Mouse (Mus musculus) kidney, postnatal 36 days (tissue): ENCODE results near the gene Rps15.
A peak's percentile ranks its signal among the peaks of the same experiment; 100 is the strongest.

ENCODE experiments used
- DNase-seq, 2 experiments: peaks; one replicate each; pipeline ENCODE4 v3.0.0; 2021 to 2022; ENCODE audit warnings: mixed read lengths in 2 of 2

Rps15 gene

GRCm38 (mm10) chr10:80260642-80261584 is 31.3 kb upstream of the Rps15 start, which contains the start of the genes Gamt and Dazap1:
Gene Gamt (minus strand): TSS chr10:80261012.
Gene Dazap1 (plus strand): TSS chr10:80261486.
- peak; percentile 98 to 100 for DNase-seq

- DNase-seq: peak; percentile 100
These were observed 30.7 kb upstream of the Rps15 start for GRCm38 (mm10) chr10:80261585-80261968.

- DNase-seq: no peak
These were observed 30.1 kb upstream of the Rps15 start for GRCm38 (mm10) chr10:80262169-80262568.

GRCm38 (mm10) chr10:80262776-80263365 is 29.4 kb upstream of the Rps15 start:
- DNase-seq: no peak

- DNase-seq: peak; percentile 100
These were observed 27.7 kb upstream of the Rps15 start for GRCm38 (mm10) chr10:80264341-80265148.

- DNase-seq: no peak
These were observed 27.1 kb upstream of the Rps15 start for GRCm38 (mm10) chr10:80265149-80265486.

- DNase-seq: no peak
These were observed 22.2 kb upstream of the Rps15 start for GRCm38 (mm10) chr10:80270099-80270498.

- DNase-seq: peak; percentile 79 to 85
These were observed 21.5 kb upstream of the Rps15 start for GRCm38 (mm10) chr10:80270734-80271181.

GRCm38 (mm10) chr10:80271186-80271843 is 20.9 kb upstream of the Rps15 start:
- no peak for DNase-seq

- DNase-seq: no peak
These were observed 20.2 kb upstream of the Rps15 start for GRCm38 (mm10) chr10:80271870-80272585.

GRCm38 (mm10) chr10:80273847-80274246 is 18.4 kb upstream of the Rps15 start:
- DNase-seq: no peak

GRCm38 (mm10) chr10:80276238-80276637 is 16.0 kb upstream of the Rps15 start:
- DNase-seq: no peak

GRCm38 (mm10) chr10:80278390-80278789 is 13.9 kb upstream of the Rps15 start:
- DNase-seq: no peak

- no peak for DNase-seq
These were observed 13.0 kb upstream of the Rps15 start for GRCm38 (mm10) chr10:80279273-80279672.

GRCm38 (mm10) chr10:80281304-80281703 is 10.9 kb upstream of the Rps15 start:
- DNase-seq: peak; percentile 87 to 94

- DNase-seq: peak; percentile 81 to 84
These were observed 10.3 kb upstream of the Rps15 start for GRCm38 (mm10) chr10:80281921-80282371.

- no peak for DNase-seq
These were observed 9.5 kb upstream of the Rps15 start for GRCm38 (mm10) chr10:80282481-80283441.

GRCm38 (mm10) chr10:80285222-80286070 is 6.8 kb upstream of the Rps15 start:
- no peak for DNase-seq

GRCm38 (mm10) chr10:80288097-80288496 is 4.2 kb upstream of the Rps15 start:
- DNase-seq: no peak
